Mouse (Mus musculus): ENCODE measurements at regions not wholly inside any gene's neighbourhood (a gene's known extent, or its start where the extent isn't known, plus 50 kb on each side); places are given as distances from the start of the nearest gene placed in this dataset.

DNA sequence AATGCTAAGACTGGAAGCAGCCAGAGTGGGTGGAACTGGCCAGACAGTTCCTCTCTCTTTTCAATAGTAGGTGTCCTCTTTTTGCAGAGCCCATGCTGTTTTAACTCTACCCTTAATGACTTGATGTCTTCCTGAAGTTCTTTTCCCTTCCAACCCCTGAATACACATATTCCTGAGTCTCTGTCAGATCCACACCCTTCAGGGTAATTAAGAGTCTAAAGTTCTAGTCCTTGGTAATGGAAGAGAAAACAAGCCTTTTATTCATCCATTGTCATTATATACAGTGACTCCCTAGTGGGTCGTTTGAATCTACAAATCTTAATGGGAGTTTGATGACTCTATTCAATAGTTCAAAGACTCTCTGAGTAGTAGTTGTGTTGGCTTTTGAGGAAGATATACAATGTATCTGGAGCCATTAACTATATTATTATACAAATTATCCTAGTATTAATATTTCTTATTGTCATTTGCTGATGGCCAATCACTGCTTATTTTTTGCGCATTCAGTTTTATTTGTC lies 345.9 kb upstream of the 4930412O13Rik start:
- TF ChIP-seq CTCF (IDR thresholded peaks at IDR 0.05; ENCODE audit: low read depth) (no peak), EP300 (optimal IDR thresholded peaks at IDR 0.05) (no peak)

Data from stomach, postnatal 0 days (tissue).